ENCODE assay signal across 9 mouse cellular contexts in genomic region chr14:41007641-41008040, GRCm38 (mm10). TPM values are rescaled to one million over a fixed set of nuclear protein-coding genes. Genes with fewer than 3 reads are reported as not detected.
A peak's percentile ranks its signal among the peaks of the same experiment; 100 is the strongest.
DNase-seq lines count a peak whose midpoint lies in the region; ATAC-seq lines count a peak whose summit lies in the region.
"Had no signal": no experiment of that assay in that cellular context is flagged by ENCODE, and none has a peak within 500 bp of the region (broad histone marks: within the 10 kb centered on the region; RNA-seq: fewer than 3 reads in every experiment).

No protein-coding gene starts in this region.

- peak overlapping the region; percentile 63 for H3K27ac ChIP-seq in intestine, embryonic 15.5 days
- no peak overlapping the region for H3K27ac ChIP-seq in forebrain, embryonic 12.5 days

- 18% methylated on average over 5 of the region's 5 CpGs for WGBS in intestine, embryonic 15.5 days
- WGBS in forebrain, embryonic 12.5 days: 49% methylated on average over 5 of the region's 5 CpGs

- peak; percentile 68 for ATAC-seq in intestine, embryonic 15.5 days
- no peak for ATAC-seq in forebrain, embryonic 12.5 days (ENCODE audit: low FRiP score)

- no peaks in the 10 kb centered on the region for H3K9me3 ChIP-seq in intestine, embryonic 15.5 days
- H3K9me3 ChIP-seq in forebrain, embryonic 12.5 days: no peaks in the 10 kb centered on the region

- H3K4me1 ChIP-seq in intestine, embryonic 15.5 days (replicated peaks): peaks cover 32% of the 10 kb centered on the region
- peaks cover 19% of the 10 kb centered on the region for H3K4me1 ChIP-seq in forebrain, embryonic 12.5 days

- H3K4me2 ChIP-seq in intestine, embryonic 15.5 days (replicated peaks): no peak overlapping the region
- H3K4me2 ChIP-seq in forebrain, embryonic 12.5 days: no peak overlapping the region

- H3K27me3 ChIP-seq in intestine, embryonic 15.5 days (replicated peaks): no peaks in the 10 kb centered on the region
- H3K27me3 ChIP-seq in forebrain, embryonic 12.5 days: 0 out of 2 replicates have a peak, but pooled peaks cover 3% of the 10 kb centered on the region

- no peak overlapping the region for H3K9ac ChIP-seq in intestine, embryonic 15.5 days
- no peak overlapping the region for H3K9ac ChIP-seq in forebrain, embryonic 12.5 days

- no peaks in the 10 kb centered on the region for H3K36me3 ChIP-seq in intestine, embryonic 15.5 days
- no peaks in the 10 kb centered on the region for H3K36me3 ChIP-seq in forebrain, embryonic 12.5 days (replicated peaks)

- DNase-seq in embryo, embryonic 10.5 days (ENCODE audit: low spot score): peak; percentile 16
- no peak for DNase-seq in embryo, embryonic 10 days (ENCODE audit: low spot score)
- peak; percentile 55 for DNase-seq in kidney, postnatal 10 days
- DNase-seq in kidney, postnatal 14 days: no peak
- peak; percentile 30 to 64 for DNase-seq in lung, postnatal 4 days
- no peak for DNase-seq in right cerebral cortex, postnatal 10 days (ENCODE audit: low spot score in 2 of 2)
- DNase-seq: heart, postnatal 10 days had no signal

- no peak overlapping the region for H3K4me3 ChIP-seq in intestine, embryonic 15.5 days (replicated peaks)
- H3K4me3 ChIP-seq in forebrain, embryonic 12.5 days (replicated peaks): no peak overlapping the region

RNA-seq across cellular contexts. Expression of gene Fam213a, which starts 5.9 kb away (rescaled TPM):
- polyA plus RNA-seq in intestine, embryonic 15.5 days (2015; fragmentation: Nextera tagmentation; extraction: Ambion mirVana): 51.6 and 54.4 TPM in 2 replicates
- polyA plus RNA-seq in forebrain, embryonic 12.5 days (2016; fragmentation: Nextera tagmentation; extraction: Ambion mirVana): 50.5 and 54.0 TPM in 2 replicates

RNA-seq across cellular contexts. Expression of gene Tspan14, which starts 41.0 kb away (rescaled TPM):
- polyA plus RNA-seq in intestine, embryonic 15.5 days (2015; fragmentation: Nextera tagmentation; extraction: Ambion mirVana): 56.8 and 61.0 TPM in 2 replicates
- 82.6 and 90.6 TPM in 2 replicates for polyA plus RNA-seq in forebrain, embryonic 12.5 days (2016; fragmentation: Nextera tagmentation; extraction: Ambion mirVana)

Comparison
In these comparisons a context has a peak if more than half of its experiments do, and no peak if none do; other contexts are left out.
1. DNase-seq: peak in embryo, embryonic 10.5 days (single experiment), kidney, postnatal 10 days (single experiment) and lung, postnatal 4 days (2 of 2); none in embryo, embryonic 10 days (single experiment), kidney, postnatal 14 days (single experiment) and right cerebral cortex, postnatal 10 days (0 of 2).